Mouse (Mus musculus) neural tube, embryonic 15.5 days (tissue): Measurements from ENCODE around the gene Rnf19b. TPM values are rescaled to one million over a fixed set of nuclear protein-coding genes. Genes with fewer than 3 reads are reported as not detected.

Source experiments
- ATAC-seq: fragments of 200-750 bp; cut with Nextera tagmentation; 2 replicates; pipeline ENCODE4 v1.8.0; 2017; ENCODE audit warnings: mild to moderate bottlenecking, moderate TSS enrichment, moderate library complexity; ENCODE audit not compliant: low FRiP score
- H3K27ac ChIP-seq: fragments of 300-500 bp; sonication (generic); replicated peaks from 2 replicates; pipeline ENCODE4 v1.5.1; 2015; ENCODE audit warnings: mild to moderate bottlenecking, inconsistent platforms
- H3K27me3 ChIP-seq: fragments of 300-500 bp; sonication (generic); replicated peaks from 2 replicates; pipeline ENCODE4 v1.6.1; 2015; ENCODE audit warnings: inconsistent platforms
- H3K36me3 ChIP-seq: fragments of 300-500 bp; sonication (generic); 2 replicates; pipeline ENCODE4 v1.6.1; 2015; ENCODE audit warnings: inconsistent platforms
- H3K4me1 ChIP-seq: fragments of 300-500 bp; sonication (generic); 2 replicates; pipeline ENCODE4 v1.6.1; 2015; ENCODE audit warnings: inconsistent platforms
- H3K4me2 ChIP-seq: fragments of 300-500 bp; sonication (generic); 2 replicates; pipeline ENCODE4 v1.6.1; 2015; ENCODE audit warnings: inconsistent platforms, mild to moderate bottlenecking, moderate library complexity
- H3K4me3 ChIP-seq: fragments of 300-500 bp; sonication (generic); replicated peaks from 2 replicates; pipeline ENCODE4 v1.5.1; 2015; ENCODE audit warnings: mild to moderate bottlenecking, inconsistent platforms
- H3K9ac ChIP-seq: fragments of 300-500 bp; sonication (generic); replicated peaks from 2 replicates; pipeline ENCODE4 v1.6.1; 2015; ENCODE audit warnings: mild to moderate bottlenecking, inconsistent platforms
- H3K9me3 ChIP-seq: fragments of 300-500 bp; sonication (generic); replicated peaks from 2 replicates; pipeline ENCODE4 v1.6.1; 2016; ENCODE audit warnings: inconsistent platforms
- WGBS: fragments of 180-500 bp; shearing (Covaris S2); methylation state at CpG from one replicate; pipeline ENCODE4 v1.1.7; 2015; ENCODE audit warnings: mixed read lengths; 5-methylcytosine and 5-hydroxymethylcytosine counted together
- polyA plus RNA-seq: library from polyadenylated mRNA; unstranded; fragments of >200 nt; fragmentation: Nextera tagmentation; extraction: Ambion mirVana; gene quantifications from 2 replicates; pipeline ENCODE4 v1.2.1, GENCODE M21; 2015

Gene Rnf19b
- polyA plus RNA-seq, 1 experiment from 2014 or later, result 34.5 TPM

- H3K4me2 ChIP-seq, result no peak overlapping the region
- no peak overlapping the region for H3K4me3 ChIP-seq
- H3K36me3 ChIP-seq, result no peaks in the 10 kb centered on the region
- no peak overlapping the region for H3K9ac ChIP-seq
- no peaks in the 10 kb centered on the region for H3K27me3 ChIP-seq
- no peaks in the 10 kb centered on the region for H3K9me3 ChIP-seq
- H3K27ac ChIP-seq, result no peak overlapping the region
- H3K4me1 ChIP-seq, result peaks cover 17% of the 10 kb centered on the region
- WGBS, result 79% methylated on average over 4 of the region's 4 CpGs
- ATAC-seq, result no peak
Observed at GRCm38 (mm10) chr4:129021886-129022285, 36.2 kb upstream of the Rnf19b start.

- Histone ChIP-seq H3K4me3 (no peak overlapping the region), H3K27ac (no peak overlapping the region), H3K36me3 (no peaks in the 10 kb centered on the region), H3K9me3 (no peaks in the 10 kb centered on the region), H3K4me1 (peaks cover 17% of the 10 kb centered on the region), H3K27me3 (no peaks in the 10 kb centered on the region), H3K9ac (no peak overlapping the region), H3K4me2 (no peak overlapping the region)
- no peak for ATAC-seq
- WGBS, result 81% methylated on average over 6 of the region's 6 CpGs
Observed at GRCm38 (mm10) chr4:129023884-129024283, 34.2 kb upstream of the Rnf19b start.

- ATAC-seq, result no peak
- H3K36me3 ChIP-seq, result no peaks in the 10 kb centered on the region
- no peak overlapping the region for H3K27ac ChIP-seq
- no peak overlapping the region for H3K4me2 ChIP-seq
- H3K9me3 ChIP-seq, result no peaks in the 10 kb centered on the region
- H3K4me3 ChIP-seq, result no peak overlapping the region
- peaks cover 15% of the 10 kb centered on the region for H3K4me1 ChIP-seq
- H3K9ac ChIP-seq, result no peak overlapping the region
- 58% methylated on average over 6 of the region's 6 CpGs for WGBS
- H3K27me3 ChIP-seq, result no peaks in the 10 kb centered on the region
Observed at GRCm38 (mm10) chr4:129024775-129025174, 33.3 kb upstream of the Rnf19b start.

GRCm38 (mm10) chr4:129025707-129026106, 32.4 kb upstream of the Rnf19b start:
- Histone ChIP-seq H3K36me3 (no peaks in the 10 kb centered on the region), H3K9me3 (no peaks in the 10 kb centered on the region), H3K4me2 (no peak overlapping the region), H3K9ac (no peak overlapping the region), H3K27ac (no peak overlapping the region), H3K27me3 (no peaks in the 10 kb centered on the region), H3K4me3 (no peak overlapping the region), H3K4me1 (peaks cover 5% of the 10 kb centered on the region; the same call in 1 of the 2 replicates)
- no peak for ATAC-seq
- 97% methylated on average over 3 of the region's 3 CpGs for WGBS

- Histone ChIP-seq H3K4me2 (no peak overlapping the region), H3K9ac (no peak overlapping the region), H3K9me3 (no peaks in the 10 kb centered on the region), H3K36me3 (no peaks in the 10 kb centered on the region), H3K4me1 (peaks cover 8% of the 10 kb centered on the region), H3K4me3 (no peak overlapping the region), H3K27ac (no peak overlapping the region), H3K27me3 (no peaks in the 10 kb centered on the region)
- WGBS, result 90% methylated on average over 4 of the region's 4 CpGs
- ATAC-seq, result no peak
Observed at GRCm38 (mm10) chr4:129030746-129031145, 27.3 kb upstream of the Rnf19b start.

- Histone ChIP-seq H3K27me3 (no peaks in the 10 kb centered on the region), H3K36me3 (no peaks in the 10 kb centered on the region), H3K4me1 (peaks cover 14% of the 10 kb centered on the region), H3K4me2 (no peak overlapping the region), H3K9me3 (no peaks in the 10 kb centered on the region), H3K27ac (no peak overlapping the region), H3K9ac (no peak overlapping the region), H3K4me3 (no peak overlapping the region)
- WGBS, result 85% methylated on average over 8 of the region's 8 CpGs
- ATAC-seq, result no peak
Observed at GRCm38 (mm10) chr4:129031408-129031965, 26.6 kb upstream of the Rnf19b start.

GRCm38 (mm10) chr4:129032133-129032962, 25.7 kb upstream of the Rnf19b start:
- Histone ChIP-seq H3K4me3 (no peak overlapping the region), H3K9me3 (no peaks in the 10 kb centered on the region), H3K27me3 (no peaks in the 10 kb centered on the region), H3K36me3 (no peaks in the 10 kb centered on the region), H3K9ac (no peak overlapping the region), H3K4me2 (no peak overlapping the region), H3K27ac (no peak overlapping the region), H3K4me1 (peaks cover 14% of the 10 kb centered on the region)
- WGBS, result 81% methylated on average over 11 of the region's 11 CpGs
- no peak for ATAC-seq

- Histone ChIP-seq H3K4me3 (no peak overlapping the region), H3K9ac (no peak overlapping the region), H3K9me3 (no peaks in the 10 kb centered on the region), H3K4me2 (no peak overlapping the region), H3K4me1 (peaks cover 14% of the 10 kb centered on the region), H3K27ac (no peak overlapping the region), H3K36me3 (no peaks in the 10 kb centered on the region), H3K27me3 (no peaks in the 10 kb centered on the region)
- no peak for ATAC-seq
- 29% methylated on average over 17 of the region's 17 CpGs for WGBS
Observed at GRCm38 (mm10) chr4:129032963-129033951, 24.8 kb upstream of the Rnf19b start.

- H3K36me3 ChIP-seq, result no peaks in the 10 kb centered on the region
- peaks cover 14% of the 10 kb centered on the region for H3K4me1 ChIP-seq
- WGBS, result 97% methylated on average over 3 of the region's 3 CpGs
- no peak overlapping the region for H3K4me3 ChIP-seq
- H3K4me2 ChIP-seq, result no peak overlapping the region
- H3K27ac ChIP-seq, result no peak overlapping the region
- no peaks in the 10 kb centered on the region for H3K9me3 ChIP-seq
- H3K27me3 ChIP-seq, result no peaks in the 10 kb centered on the region
- no peak for ATAC-seq
- no peak overlapping the region for H3K9ac ChIP-seq
Observed at GRCm38 (mm10) chr4:129034224-129034623, 23.8 kb upstream of the Rnf19b start.

- no peaks in the 10 kb centered on the region for H3K27me3 ChIP-seq
- no peak for ATAC-seq
- H3K4me2 ChIP-seq, result no peak overlapping the region
- no peaks in the 10 kb centered on the region for H3K36me3 ChIP-seq
- 58% methylated on average over 13 of the region's 13 CpGs for WGBS
- H3K9me3 ChIP-seq, result no peaks in the 10 kb centered on the region
- H3K4me3 ChIP-seq, result no peak overlapping the region
- H3K9ac ChIP-seq, result no peak overlapping the region
- H3K27ac ChIP-seq, result no peak overlapping the region
- peaks cover 14% of the 10 kb centered on the region for H3K4me1 ChIP-seq
Observed at GRCm38 (mm10) chr4:129034706-129035660, 23.1 kb upstream of the Rnf19b start.
